ENCODE assay signal across 8 mouse cellular contexts in genomic region chr7:28945416-28946270, GRCm38 (mm10). TPM values are rescaled to one million over a fixed set of nuclear protein-coding genes. Genes with fewer than 3 reads are reported as not detected.
DNase-seq lines count a peak whose midpoint lies in the region; ATAC-seq and TF ChIP-seq lines count a peak whose summit lies in the region.

No protein-coding gene starts in this region.

- TF ChIP-seq CTCF in spleen, adult 2 months (IDR thresholded peaks at IDR 0.05; ENCODE audit: extremely low read depth, insufficient read depth, insufficient read length, insufficient replicate concordance), result no peak
- TF ChIP-seq CTCF in olfactory bulb, adult 2 months (IDR thresholded peaks at IDR 0.05; ENCODE audit: insufficient read depth, low read depth, low read length), result no peak

- peak overlapping the region; percentile 74 for H3K9ac ChIP-seq in heart, embryonic 16.5 days (ENCODE audit: low read length)

- H3K4me3 ChIP-seq in spleen, adult 2 months (ENCODE audit: extremely low read depth, insufficient read depth, insufficient read length), result no peak overlapping the region
- peak overlapping the region; percentile 10; the same call in 1 of the 2 replicates for H3K4me3 ChIP-seq in heart, embryonic 16.5 days (ENCODE audit: low read length)
- H3K4me3 ChIP-seq in olfactory bulb, adult 2 months (ENCODE audit: insufficient read depth, low read depth, low read length), result no peak overlapping the region

- DNase-seq in spleen, adult 2 months (ENCODE audit: low read depth in 1 of 2, low spot score in 2 of 2), result no peak
- DNase-seq in spleen, adult 12 weeks (ENCODE audit: low spot score), result no peak
- DNase-seq in liver, result peak; percentile 27
- DNase-seq in thymus, postnatal 10 days (ENCODE audit: low spot score in 2 of 2), result no peak
- DNase-seq in urinary bladder, postnatal 36 days (ENCODE audit: low spot score in 2 of 2), result no peak
- DNase-seq in adrenal gland, postnatal 14 days, result no peak

- 78% methylated on average over 10 of the region's 10 CpGs for WGBS in spleen, adult 2 months
- 8% methylated on average over 10 of the region's 10 CpGs for WGBS in heart, embryonic 16.5 days
- WGBS in olfactory bulb, adult 2 months, result 28% methylated on average over 10 of the region's 10 CpGs

- no peaks in the 10 kb centered on the region for H3K27me3 ChIP-seq in spleen, adult 2 months (ENCODE audit: control insufficient read depth, insufficient read depth, low read length)
- H3K27me3 ChIP-seq in heart, embryonic 16.5 days (ENCODE audit: control insufficient read depth, insufficient read depth, low read length), result no peaks in the 10 kb centered on the region

- peak; percentile 86 for ATAC-seq in heart, embryonic 16.5 days (replicated peaks; ENCODE audit: extremely low read depth, insufficient read depth, low FRiP score)

- H3K4me1 ChIP-seq in spleen, adult 2 months (ENCODE audit: control insufficient read depth, insufficient read depth, insufficient read length), result peaks cover 16% of the 10 kb centered on the region
- H3K4me1 ChIP-seq in heart, embryonic 16.5 days (ENCODE audit: control insufficient read depth, insufficient read depth, low read length), result peaks cover 93% of the 10 kb centered on the region
- H3K4me1 ChIP-seq in olfactory bulb, adult 2 months (ENCODE audit: control insufficient read depth, insufficient read depth, low read length), result peaks cover 45% of the 10 kb centered on the region

- peak overlapping the region; percentile 52 for H3K4me2 ChIP-seq in heart, embryonic 16.5 days (ENCODE audit: low read depth, low read length)

- H3K27ac ChIP-seq in spleen, adult 2 months (ENCODE audit: insufficient read depth, low read length), result peak overlapping the region; percentile 39
- H3K27ac ChIP-seq in heart, embryonic 16.5 days (ENCODE audit: low read length), result peak overlapping the region; percentile 98
- peak overlapping the region; percentile 90 for H3K27ac ChIP-seq in olfactory bulb, adult 2 months (ENCODE audit: insufficient read depth, low read depth, low read length)

- no peak for TF ChIP-seq POLR2A in spleen, adult 2 months (IDR thresholded peaks at IDR 0.05; ENCODE audit: low read depth, low read length)
- TF ChIP-seq POLR2A in olfactory bulb, adult 2 months (IDR thresholded peaks at IDR 0.05; ENCODE audit: insufficient read depth, low read depth, low read length), result no peak

- H3K9me3 ChIP-seq in heart, embryonic 16.5 days (replicated peaks; ENCODE audit: control insufficient read depth, low read length), result no peaks in the 10 kb centered on the region

- 0 out of 2 replicates have a peak, but pooled peaks cover 2% of the 10 kb centered on the region for H3K36me3 ChIP-seq in spleen, adult 2 months (ENCODE audit: control insufficient read depth, insufficient read depth, low read length)
- H3K36me3 ChIP-seq in heart, embryonic 16.5 days (ENCODE audit: control insufficient read depth, insufficient read depth), result peaks cover 3% of the 10 kb centered on the region; the same call in 1 of the 2 replicates

RNA-seq across cellular contexts. Expression of gene Actn4, which starts 16.5 kb away (rescaled TPM):
- 156 and 192 TPM in 2 replicates for polyA plus RNA-seq in spleen, adult 2 months (2012; rRNA removed)
- polyA plus RNA-seq in heart, embryonic 16.5 days (2015; fragmentation: Nextera tagmentation; extraction: Ambion mirVana), result 260 and 301 TPM in 2 replicates
- 498 TPM in 1 of 2 replicates, not detected in the other for polyA plus RNA-seq in olfactory bulb, adult 2 months (2012; ENCODE audit: insufficient read depth, insufficient read length, low replicate concordance, missing spikeins)
- total RNA-seq in adrenal gland, postnatal 14 days (2021), result 271 and 282 TPM in 2 replicates

RNA-seq across cellular contexts. Expression of gene Eif3k, which starts 36.0 kb away (rescaled TPM):
- polyA plus RNA-seq in spleen, adult 2 months (2012; rRNA removed), result 218 and 234 TPM in 2 replicates
- 262 and 283 TPM in 2 replicates for polyA plus RNA-seq in heart, embryonic 16.5 days (2015; fragmentation: Nextera tagmentation; extraction: Ambion mirVana)
- not detected in 2 replicates for polyA plus RNA-seq in olfactory bulb, adult 2 months (2012; ENCODE audit: insufficient read depth, insufficient read length, low replicate concordance, missing spikeins)
- total RNA-seq in adrenal gland, postnatal 14 days (2021), result 233 and 240 TPM in 2 replicates

RNA-seq across cellular contexts. Expression of gene Map4k1, which starts 36.2 kb away (rescaled TPM):
- polyA plus RNA-seq in spleen, adult 2 months (2012; rRNA removed), result 174 and 236 TPM in 2 replicates
- polyA plus RNA-seq in heart, embryonic 16.5 days (2015; fragmentation: Nextera tagmentation; extraction: Ambion mirVana), result 6.0 and 12.2 TPM in 2 replicates
- not detected in 2 replicates for polyA plus RNA-seq in olfactory bulb, adult 2 months (2012; ENCODE audit: insufficient read depth, insufficient read length, low replicate concordance, missing spikeins)
- total RNA-seq in adrenal gland, postnatal 14 days (2021), result 1.8 and 7.9 TPM in 2 replicates

Comparison
In these comparisons a context has a peak if more than half of its experiments do, and no peak if none do; other contexts are left out.
1. H3K27ac ChIP-seq: peak in every context shown above with its lines; median percentile 98 in heart, embryonic 16.5 days; 90 in olfactory bulb, adult 2 months; 39 in spleen, adult 2 months.
2. RNA of gene Eif3k, which starts 36.0 kb away (polyA plus RNA-seq): 262 to 283 TPM in heart, embryonic 16.5 days and 218 to 234 TPM in spleen, adult 2 months; not detected in olfactory bulb, adult 2 months; every median in the first group is over 100 times any median in the second.